Mouse (Mus musculus) erythroblast, adult 5-6 weeks (primary cell): ENCODE results near the gene Leng9. TPM values are rescaled to one million over a fixed set of nuclear protein-coding genes. Genes with fewer than 3 reads are reported as not detected.
A peak's percentile ranks its signal among the peaks of the same experiment; 100 is the strongest.

Experiments used
- ATAC-seq: replicated peaks from 2 replicates; pipeline ENCODE4 v1.8.0; 2016; ENCODE audit warnings: moderate number of reproducible peaks, mild to moderate bottlenecking, moderate TSS enrichment, inconsistent platforms; ENCODE audit not compliant: poor library complexity, low FRiP score, severe bottlenecking
- total RNA-seq, 2 experiments: library from RNA; stranded (forward) in 1 of 2; stranded (reverse) in 1 of 2; fragments of 150-400 nt in 1 of 2; fragments of 200-764, 138-1000 nt in 1 of 2; gene quantifications; 2 replicates each; pipeline versions ENCODE4 v1.2.3 to v1.2.4; 2015 to 2017; ENCODE audit warnings: low replicate concordance in 2 of 2

The Leng9 gene
- total RNA-seq, 2 experiments from 2014 or later = 0.77 TPM; not detected in 1

- 0 out of 2 replicates have a peak, but pooled peaks have one; percentile 26 for ATAC-seq
These were observed 4.5 kb downstream of the Leng9 start for GRCm38 (mm10) chr7:4145552-4146190.

GRCm38 (mm10) chr7:4144766-4145551 lies 5.2 kb downstream of the Leng9 start:
- no peak for ATAC-seq

DNA sequence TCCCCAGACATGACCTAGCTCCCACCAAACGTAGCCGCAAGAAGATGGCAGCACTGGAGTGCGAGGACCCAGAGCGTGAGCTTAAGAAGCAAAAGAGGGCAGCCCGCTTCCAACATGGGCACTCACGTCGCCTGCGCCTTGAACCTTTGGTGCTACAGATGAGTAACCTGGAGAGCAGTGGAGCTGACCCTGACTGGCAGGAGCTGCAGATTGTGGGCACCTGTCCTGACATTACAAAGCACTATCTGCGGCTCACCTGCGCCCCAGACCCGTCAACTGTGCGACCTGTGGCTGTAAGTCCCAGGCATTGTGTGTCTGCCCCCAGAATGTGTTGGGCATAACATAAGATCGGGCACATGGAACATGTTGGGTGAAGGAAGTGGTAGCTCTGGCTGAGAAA lies 6.1 kb downstream of the Leng9 start:
- ATAC-seq = no peak

GRCm38 (mm10) chr7:4143506-4143905 lies 6.7 kb downstream of the Leng9 start:
- no peak for ATAC-seq

DNA sequence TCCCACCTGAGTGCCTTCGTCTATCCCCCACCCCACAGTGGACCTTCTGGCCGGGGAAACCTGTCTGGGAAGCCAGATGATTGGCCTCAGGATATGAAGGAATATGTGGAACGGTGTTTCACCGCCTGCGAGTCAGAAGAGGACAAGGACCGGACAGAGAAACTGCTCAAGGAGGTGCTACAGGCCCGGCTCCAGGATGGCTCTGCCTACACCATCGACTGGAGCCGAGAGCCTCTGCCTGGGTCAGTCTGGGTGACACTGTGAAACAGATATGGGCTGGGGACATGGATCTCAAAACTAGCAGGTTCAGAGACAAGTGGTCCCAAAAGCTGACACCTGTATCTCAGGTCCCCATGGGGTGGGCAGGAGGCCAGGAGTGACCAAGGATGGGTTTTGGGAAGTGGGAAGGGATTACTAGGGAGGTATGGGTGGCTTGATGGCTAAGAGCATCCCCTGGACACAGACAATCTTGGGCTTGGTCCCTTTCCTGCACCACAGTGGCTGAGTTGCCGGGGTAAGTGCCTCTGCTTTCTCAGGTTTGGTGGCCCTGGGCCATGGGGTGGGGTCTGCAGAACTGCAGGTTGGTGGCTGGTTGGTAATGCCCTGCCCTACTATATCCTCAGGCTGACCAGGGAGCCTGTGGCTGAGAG lies 7.3 kb downstream of the Leng9 start:
- ATAC-seq = no peak

DNA sequence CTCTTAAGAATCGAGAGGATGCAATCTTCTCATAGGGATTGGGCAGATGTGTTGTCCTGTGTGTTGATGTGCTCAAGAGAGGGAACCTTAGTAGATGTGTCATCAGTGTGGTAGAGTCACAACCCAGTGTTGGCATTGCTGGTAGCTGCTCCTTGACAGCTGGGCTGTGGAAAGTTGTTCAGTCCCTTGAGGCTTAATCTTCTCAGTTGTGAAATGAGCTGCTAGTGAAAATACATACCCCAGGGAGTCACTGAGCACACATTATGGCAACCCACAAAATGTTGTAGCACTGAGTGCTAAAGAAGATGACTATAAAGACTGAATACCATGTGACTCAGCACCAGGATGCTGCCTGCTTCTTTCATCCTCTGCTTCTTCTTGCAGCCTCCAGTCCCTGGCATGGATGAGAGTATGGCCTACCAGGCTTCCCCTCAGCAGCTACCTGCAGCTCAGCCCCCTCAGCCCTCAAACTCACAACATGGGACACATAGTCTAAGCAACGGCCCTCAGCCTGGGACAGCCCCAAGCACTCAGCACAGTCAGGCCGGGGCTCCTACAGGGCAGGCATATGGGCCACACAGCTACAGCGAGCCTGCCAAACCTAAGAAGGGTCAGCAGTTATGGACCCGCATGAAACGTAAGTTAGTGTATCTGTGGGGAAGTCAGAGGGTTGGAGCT lies 8.4 kb downstream of the Leng9 start:
- no peak for ATAC-seq

DNA sequence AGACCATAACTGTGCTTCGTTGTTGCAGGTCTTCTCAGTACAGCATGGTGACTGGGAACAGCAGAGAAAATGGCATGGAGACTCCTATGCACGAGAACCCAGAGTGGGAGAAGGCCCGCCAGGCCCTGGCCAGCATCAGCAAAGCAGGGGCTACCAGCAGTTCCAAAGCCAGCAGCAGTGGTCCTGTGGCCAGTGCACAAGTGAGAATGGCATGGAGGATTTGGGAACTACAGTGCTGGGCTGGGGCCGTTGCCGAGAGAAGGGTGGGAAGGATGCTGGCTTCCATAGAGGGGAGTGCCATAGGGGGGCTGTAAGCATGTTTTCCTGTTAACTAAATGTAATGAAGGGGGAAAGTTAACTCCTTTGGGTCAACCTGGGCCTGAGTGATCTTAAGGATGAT lies 10.8 kb downstream of the Leng9 start:
- no peak for ATAC-seq

GRCm38 (mm10) chr7:4138671-4139070 lies 11.5 kb downstream of the Leng9 start:
- ATAC-seq = no peak

DNA sequence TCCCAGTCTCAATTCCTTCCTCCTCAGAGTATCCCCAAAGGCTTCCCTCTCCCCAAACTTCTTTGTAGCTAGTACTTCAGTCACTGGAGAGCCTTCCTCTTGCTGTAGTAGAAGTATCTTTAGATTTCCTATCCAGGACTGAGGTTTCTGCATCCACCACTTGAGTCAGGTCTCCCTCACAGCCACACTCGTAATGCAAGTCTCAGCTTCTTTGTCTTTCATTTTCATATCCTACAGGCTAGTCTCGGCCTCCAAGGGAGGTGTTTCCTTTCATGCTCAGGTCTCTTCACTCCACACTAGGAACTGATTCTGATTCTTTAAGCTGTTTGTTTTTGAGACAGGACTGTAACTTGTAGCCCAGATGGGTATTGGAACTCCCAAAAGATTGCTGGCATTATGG lies 12.0 kb downstream of the Leng9 start:
- no peak for ATAC-seq

GRCm38 (mm10) chr7:4137746-4138145 lies 12.4 kb downstream of the Leng9 start:
- no peak for ATAC-seq

DNA sequence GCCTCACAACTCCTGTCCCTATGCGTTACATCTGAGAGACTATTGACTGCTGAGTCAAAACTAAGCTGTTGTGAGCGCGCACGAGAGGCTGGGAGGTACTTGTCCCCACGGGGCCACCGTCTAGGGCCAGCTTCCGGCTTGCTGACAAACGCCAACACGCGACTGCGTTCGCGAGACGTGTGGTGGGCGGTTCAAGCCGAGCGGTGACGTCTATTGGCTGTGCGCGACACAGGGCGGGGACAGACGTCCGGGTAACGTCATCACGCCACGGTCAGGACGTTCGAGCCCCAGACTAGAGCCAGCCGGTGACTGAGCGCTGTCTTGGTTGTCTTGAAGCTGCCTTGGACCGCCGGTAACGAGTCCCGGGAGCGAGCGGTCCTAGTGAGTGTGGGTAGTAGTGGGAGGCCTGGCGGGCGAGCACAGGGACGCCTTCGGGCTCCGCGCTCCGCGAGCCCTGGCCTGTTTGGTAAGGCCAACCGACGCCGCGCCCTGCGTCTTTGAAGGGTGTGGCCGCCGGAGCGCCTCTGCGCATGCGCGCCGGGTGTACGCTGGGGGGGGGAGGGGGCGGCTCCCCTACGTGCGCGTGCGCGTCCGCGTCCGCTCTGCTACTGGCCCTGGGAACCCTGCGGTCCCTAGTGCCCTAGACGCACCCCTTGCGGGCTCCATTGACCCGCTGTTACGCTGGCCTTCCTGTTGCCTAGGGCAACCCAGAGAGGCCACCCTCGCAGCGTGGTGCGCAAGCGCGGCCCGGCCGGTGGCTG lies 13.2 kb downstream of the Leng9 start, which contains the start of gene Leng8:
Gene Leng8 (plus strand): TSS at position 269 of the 761 bp plus-strand sequence.
- peak; percentile 96 for ATAC-seq

GRCm38 (mm10) chr7:4136404-4136770 lies 13.8 kb downstream of the Leng9 start:
- ATAC-seq = peak; percentile 45

GRCm38 (mm10) chr7:4134911-4135310 lies 15.3 kb downstream of the Leng9 start:
- ATAC-seq = no peak

- no peak for ATAC-seq
These were observed 17.2 kb downstream of the Leng9 start for GRCm38 (mm10) chr7:4132998-4133397.

- ATAC-seq = no peak
These were observed 17.6 kb downstream of the Leng9 start for GRCm38 (mm10) chr7:4132581-4132980.

DNA sequence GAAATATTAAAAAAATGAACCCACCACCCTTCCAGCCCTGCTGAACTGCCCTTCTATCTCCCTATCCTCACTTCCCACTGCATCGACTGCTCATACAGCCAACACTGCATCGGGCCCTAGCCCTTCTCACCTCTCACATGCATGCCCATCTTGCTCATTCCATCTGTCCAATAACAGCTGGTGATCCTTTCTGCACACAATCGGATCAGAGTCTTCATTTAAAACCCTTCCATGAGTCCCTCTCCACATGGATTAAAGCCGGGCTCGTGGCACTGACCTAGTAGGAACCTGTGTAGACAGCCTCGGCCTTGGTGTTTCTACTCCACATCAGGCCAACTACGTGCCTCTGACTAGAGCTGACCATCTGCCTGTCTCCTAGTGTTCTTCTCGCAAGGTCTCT lies 18.2 kb downstream of the Leng9 start:
- ATAC-seq = no peak

- peak; percentile 74; the same call in 1 of the 2 replicates for ATAC-seq
These were observed 19.3 kb downstream of the Leng9 start for GRCm38 (mm10) chr7:4130686-4131452.

GRCm38 (mm10) chr7:4128860-4129259 lies 21.3 kb downstream of the Leng9 start:
- ATAC-seq = no peak

GRCm38 (mm10) chr7:4127894-4128293 lies 22.3 kb downstream of the Leng9 start:
- ATAC-seq = no peak
